In the genomic region with DNA sequence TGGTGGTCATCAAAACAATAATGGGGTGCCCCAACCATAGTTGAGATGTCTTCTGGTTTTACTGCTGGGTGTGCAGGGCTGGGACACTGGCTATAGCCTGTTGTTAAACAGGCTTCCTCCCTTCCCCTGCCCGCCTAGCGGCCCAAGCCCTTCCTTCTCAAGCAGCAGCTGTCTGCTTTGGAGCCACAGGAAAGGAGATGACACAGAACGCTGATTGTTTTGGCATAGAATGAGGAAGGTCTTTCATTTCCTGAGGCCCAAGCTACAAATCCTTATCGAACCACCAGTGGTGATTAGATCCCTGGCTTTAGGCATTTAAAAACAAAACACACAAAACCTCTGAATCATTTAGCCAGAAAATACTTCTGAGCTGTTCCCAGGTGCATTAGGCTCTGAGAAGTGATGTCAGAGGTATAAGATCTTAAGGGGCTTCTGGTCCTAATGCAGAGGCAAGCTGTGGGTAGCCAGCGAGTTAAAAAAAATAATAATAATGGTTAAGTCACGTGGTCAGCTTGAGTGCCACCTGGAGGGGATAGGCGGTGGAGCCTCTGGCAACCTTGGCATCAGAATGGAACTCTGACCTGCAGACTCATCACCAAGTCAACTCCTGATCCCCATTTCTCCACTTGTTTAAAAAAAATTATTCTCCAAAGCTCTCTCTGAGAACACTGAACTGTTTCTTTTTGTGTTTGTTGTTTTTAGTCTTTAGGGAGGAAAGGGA, we compare ENCODE assay signal across 14 mouse cellular contexts. TPM values are rescaled to one million over a fixed set of nuclear protein-coding genes. Genes with fewer than 3 reads are reported as not detected.
DNase-seq lines count a peak whose midpoint lies in the region; ATAC-seq and TF ChIP-seq lines count a peak whose summit lies in the region.
"Had no signal": no experiment of that assay in that cellular context is flagged by ENCODE, and none has a peak within 500 bp of the region (broad histone marks: within the 10 kb centered on the region; RNA-seq: fewer than 3 reads in every experiment).

No protein-coding gene starts in this region.

- TF ChIP-seq CTCF in hindbrain, postnatal 0 days (IDR thresholded peaks at IDR 0.05; ENCODE audit: low read depth), result no peak; the same call in 1 of the 2 replicates
- TF ChIP-seq CTCF in midbrain, postnatal 0 days (IDR thresholded peaks at IDR 0.05), result no peak

- H3K4me2 ChIP-seq in hindbrain, postnatal 0 days (ENCODE audit: low read depth, low read length), result no peak overlapping the region
- no peak overlapping the region for H3K4me2 ChIP-seq in hindbrain, embryonic 13.5 days
- H3K4me2 ChIP-seq in midbrain, postnatal 0 days (ENCODE audit: low read depth, low read length, poor library complexity, severe bottlenecking), result no peak overlapping the region
- no peak overlapping the region for H3K4me2 ChIP-seq in neural tube, embryonic 15.5 days
- H3K4me2 ChIP-seq: hindbrain, embryonic 14.5 days; neural tube, embryonic 13.5 days had no signal

- H3K4me1 ChIP-seq in hindbrain, postnatal 0 days (ENCODE audit: insufficient read depth, low read length), result peaks cover 4% of the 10 kb centered on the region; the same call in 1 of the 2 replicates
- H3K4me1 ChIP-seq in hindbrain, embryonic 13.5 days (replicated peaks), result 0 out of 2 replicates have a peak, but pooled peaks cover 3% of the 10 kb centered on the region
- H3K4me1 ChIP-seq in midbrain, postnatal 0 days (ENCODE audit: insufficient read depth, low read length), result no peaks in the 10 kb centered on the region
- peaks cover 11% of the 10 kb centered on the region for H3K4me1 ChIP-seq in midbrain, embryonic 10.5 days
- H3K4me1 ChIP-seq in neural tube, embryonic 15.5 days, result 0 out of 2 replicates have a peak, but pooled peaks cover 6% of the 10 kb centered on the region

- ATAC-seq in hindbrain, postnatal 0 days, result no peak
- no peak for ATAC-seq in hindbrain, embryonic 13.5 days (ENCODE audit: low FRiP score)
- no peak for ATAC-seq in midbrain, postnatal 0 days (ENCODE audit: low FRiP score)
- no peak for ATAC-seq in neural tube, embryonic 15.5 days (ENCODE audit: low FRiP score)
- ATAC-seq: activated CD4-positive, CD25-positive, alpha-beta regulatory T cell, adult 4 months had no signal

- 64% methylated on average over 7 of the region's 7 CpGs for WGBS in hindbrain, postnatal 0 days
- WGBS in hindbrain, embryonic 13.5 days, result 66% methylated on average over 7 of the region's 7 CpGs
- 60% methylated on average over 7 of the region's 7 CpGs for WGBS in midbrain, postnatal 0 days
- 65% methylated on average over 7 of the region's 7 CpGs for WGBS in midbrain, embryonic 10.5 days
- WGBS in neural tube, embryonic 15.5 days, result 63% methylated on average over 7 of the region's 7 CpGs

- DNase-seq in hindbrain, postnatal 0 days (ENCODE audit: low spot score), result no peak
- no peak for DNase-seq in midbrain, postnatal 0 days (ENCODE audit: low spot score)
- no peak for DNase-seq in midbrain, embryonic 10.5 days (ENCODE audit: low spot score)
- DNase-seq in heart, postnatal 4 days, result peak; percentile 40
- no peak for DNase-seq in urinary bladder, postnatal 14 days (ENCODE audit: low spot score)
- DNase-seq in right cerebral cortex, postnatal 36 days (ENCODE audit: low spot score in 2 of 2), result no peak
- DNase-seq: cerebellum, postnatal 36 days; thymus, postnatal 36 days had no signal

- H3K4me3 ChIP-seq in hindbrain, postnatal 0 days (ENCODE audit: low read length), result no peak overlapping the region
- H3K4me3 ChIP-seq in hindbrain, embryonic 13.5 days, result no peak overlapping the region
- no peak overlapping the region for H3K4me3 ChIP-seq in midbrain, postnatal 0 days (ENCODE audit: low read depth, low read length)
- no peak overlapping the region for H3K4me3 ChIP-seq in midbrain, embryonic 10.5 days
- no peak overlapping the region for H3K4me3 ChIP-seq in neural tube, embryonic 15.5 days (replicated peaks)
- H3K4me3 ChIP-seq: layer of hippocampus, adult 2 months; neural tube, embryonic 13.5 days had no signal

- H3K36me3 ChIP-seq in hindbrain, postnatal 0 days (ENCODE audit: insufficient read depth, low read length), result no peaks in the 10 kb centered on the region
- no peaks in the 10 kb centered on the region for H3K36me3 ChIP-seq in hindbrain, embryonic 13.5 days
- no peaks in the 10 kb centered on the region for H3K36me3 ChIP-seq in midbrain, postnatal 0 days (ENCODE audit: insufficient read depth, low read length)
- H3K36me3 ChIP-seq in midbrain, embryonic 10.5 days, result no peaks in the 10 kb centered on the region
- no peaks in the 10 kb centered on the region for H3K36me3 ChIP-seq in neural tube, embryonic 15.5 days
- H3K36me3 ChIP-seq: neural tube, embryonic 13.5 days had no signal

- H3K9me3 ChIP-seq in hindbrain, postnatal 0 days (ENCODE audit: low read length), result no peaks in the 10 kb centered on the region
- no peaks in the 10 kb centered on the region for H3K9me3 ChIP-seq in hindbrain, embryonic 13.5 days
- no peaks in the 10 kb centered on the region for H3K9me3 ChIP-seq in midbrain, postnatal 0 days (ENCODE audit: low read length)
- H3K9me3 ChIP-seq in midbrain, embryonic 10.5 days (replicated peaks), result no peaks in the 10 kb centered on the region
- H3K9me3 ChIP-seq in neural tube, embryonic 15.5 days (replicated peaks), result no peaks in the 10 kb centered on the region
- H3K9me3 ChIP-seq: neural tube, embryonic 13.5 days had no signal

- no peaks in the 10 kb centered on the region for H3K27me3 ChIP-seq in hindbrain, postnatal 0 days (ENCODE audit: insufficient read depth, low read length)
- H3K27me3 ChIP-seq in hindbrain, embryonic 13.5 days, result no peaks in the 10 kb centered on the region
- H3K27me3 ChIP-seq in midbrain, postnatal 0 days (ENCODE audit: insufficient read depth, low read length), result no peaks in the 10 kb centered on the region
- no peaks in the 10 kb centered on the region for H3K27me3 ChIP-seq in midbrain, embryonic 10.5 days (ENCODE audit: low read depth, poor library complexity, severe bottlenecking)
- no peaks in the 10 kb centered on the region for H3K27me3 ChIP-seq in neural tube, embryonic 15.5 days (replicated peaks)
- H3K27me3 ChIP-seq: neural tube, embryonic 13.5 days had no signal

- H3K27ac ChIP-seq in hindbrain, postnatal 0 days, result peak overlapping the region; percentile 16; the same call in 1 of the 2 replicates
- H3K27ac ChIP-seq in hindbrain, embryonic 13.5 days, result no peak overlapping the region
- peak overlapping the region; percentile 7; the same call in 1 of the 2 replicates for H3K27ac ChIP-seq in midbrain, postnatal 0 days (ENCODE audit: low read depth, low read length)
- no peak overlapping the region for H3K27ac ChIP-seq in midbrain, embryonic 10.5 days (replicated peaks)
- no peak overlapping the region for H3K27ac ChIP-seq in neural tube, embryonic 15.5 days (replicated peaks)
- H3K27ac ChIP-seq: hindbrain, embryonic 14.5 days; layer of hippocampus, adult 2 months; neural tube, embryonic 13.5 days had no signal

- no peak overlapping the region for H3K9ac ChIP-seq in hindbrain, postnatal 0 days (replicated peaks; ENCODE audit: low read length)
- no peak overlapping the region for H3K9ac ChIP-seq in hindbrain, embryonic 13.5 days
- H3K9ac ChIP-seq in midbrain, postnatal 0 days (replicated peaks; ENCODE audit: low read length, poor library complexity, severe bottlenecking), result no peak overlapping the region
- no peak overlapping the region for H3K9ac ChIP-seq in neural tube, embryonic 15.5 days (replicated peaks)
- H3K9ac ChIP-seq: hindbrain, embryonic 14.5 days; neural tube, embryonic 13.5 days had no signal

RNA-seq across cellular contexts. Expression of gene Hsph1, which starts 47.2 kb away (rescaled TPM):
- 18.9 and 21.0 TPM in 2 replicates for total RNA-seq in hindbrain, postnatal 0 days (2014; rRNA removed)
- polyA plus RNA-seq in hindbrain, postnatal 0 days (2015; fragmentation: Nextera tagmentation; extraction: Ambion mirVana), result 59.4 and 60.8 TPM in 2 replicates
- 83.7 and 92.0 TPM in 2 replicates for polyA plus RNA-seq in hindbrain, embryonic 13.5 days (2015; fragmentation: Nextera tagmentation; extraction: Ambion mirVana)
- total RNA-seq in midbrain, postnatal 0 days (2014; rRNA removed), result 28.5 and 38.1 TPM in 2 replicates
- 66.6 and 74.1 TPM in 2 replicates for polyA plus RNA-seq in midbrain, postnatal 0 days (2015; fragmentation: Nextera tagmentation; extraction: Ambion mirVana)
- 109 and 137 TPM in 2 replicates for polyA plus RNA-seq in midbrain, embryonic 10.5 days (2016; fragmentation: Nextera tagmentation; extraction: Ambion mirVana)
- total RNA-seq in heart, postnatal 4 days (2021), result 10 to 100 TPM; 16.7 to 19.0 TPM
- polyA plus RNA-seq in neural tube, embryonic 15.5 days (2015; fragmentation: Nextera tagmentation; extraction: Ambion mirVana), result 94.9 and 96.7 TPM in 2 replicates

Comparison
In these comparisons a context has a peak if more than half of its experiments do, and no peak if none do; other contexts are left out.
1. H3K27ac ChIP-seq: peak in hindbrain, postnatal 0 days (single experiment) and midbrain, postnatal 0 days (single experiment); none in hindbrain, embryonic 13.5 days (single experiment), midbrain, embryonic 10.5 days (single experiment) and neural tube, embryonic 15.5 days (single experiment).